Mouse (Mus musculus) G1E (cell line): Measurements from ENCODE around the gene Col1a2.

Experiments used
- CTCF ChIP-seq: IDR thresholded peaks from 2 replicates; pipeline ENCODE4 v1.5.1; 2012; ENCODE audit warnings: low read depth, low read length, inconsistent platforms, mixed read lengths
- GATA1 ChIP-seq: IDR thresholded peaks from 2 replicates; pipeline ENCODE4 v1.6.1; 2012; ENCODE audit warnings: borderline replicate concordance, low read length, inconsistent platforms, mixed read lengths
- GATA2 ChIP-seq: IDR thresholded peaks from 2 replicates; pipeline ENCODE4 v1.6.1; 2012; ENCODE audit warnings: low read depth, low read length, inconsistent platforms, borderline replicate concordance
- POLR2AphosphoS5 ChIP-seq: IDR thresholded peaks from 2 replicates; pipeline ENCODE4 v1.6.1; 2012; ENCODE audit warnings: low read depth, low read length, inconsistent platforms; ENCODE audit not compliant: insufficient replicate concordance
- TAL1 ChIP-seq: conservative IDR thresholded peaks from 2 replicates; pipeline ENCODE4 v1.6.1; 2012; ENCODE audit warnings: low read depth, low read length, inconsistent platforms, mixed read lengths

DNA sequence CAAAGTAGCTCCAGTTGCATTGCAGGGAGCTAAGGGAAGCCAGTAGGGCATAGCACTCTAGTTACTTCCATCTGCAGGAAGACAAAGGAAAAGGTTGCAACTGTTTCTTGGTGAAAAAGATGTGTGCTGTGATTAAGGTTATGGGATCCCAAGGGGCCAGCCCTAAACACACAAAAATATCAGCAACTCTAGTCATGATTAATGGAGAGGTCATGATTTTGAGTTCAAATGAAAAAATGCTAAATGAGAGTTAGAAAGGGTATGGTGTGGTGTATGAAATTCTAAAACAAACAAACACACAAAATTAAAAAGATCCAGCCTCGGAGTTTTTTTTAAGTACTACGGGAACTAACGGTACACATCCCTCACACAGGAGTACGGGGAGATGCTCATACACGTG is 49.1 kb upstream of the Col1a2 start:
- TF ChIP-seq POLR2AphosphoS5 (no peak), CTCF (no peak), GATA1 (no peak), TAL1 (no peak), GATA2 (no peak)
